Mouse (Mus musculus) heart, embryonic 12.5 days (tissue): ENCODE measurements around the gene Galp. TPM values are rescaled to one million over a fixed set of nuclear protein-coding genes. Genes with fewer than 3 reads are reported as not detected.

ENCODE experiments used
- ATAC-seq: fragments of 200-750 bp; cut with Nextera tagmentation; 2 replicates; pipeline ENCODE4 v1.8.0; 2017; ENCODE audit warnings: moderate TSS enrichment, moderate library complexity; ENCODE audit not compliant: insufficient number of reproducible peaks, low FRiP score
- H3K27ac ChIP-seq: fragments of 300-500 bp; sonication (generic); 2 replicates; pipeline ENCODE4 v1.5.1; 2016; ENCODE audit warnings: mild to moderate bottlenecking, moderate library complexity; ENCODE audit not compliant: poor library complexity, severe bottlenecking
- H3K27me3 ChIP-seq: fragments of 300-500 bp; sonication (generic); replicated peaks from 2 replicates; pipeline ENCODE4 v1.6.1; 2016; ENCODE audit warnings: mild to moderate bottlenecking, moderate library complexity
- H3K36me3 ChIP-seq: fragments of 300-500 bp; sonication (generic); 2 replicates; pipeline ENCODE4 v1.6.1; 2016; ENCODE audit warnings: mild to moderate bottlenecking, moderate library complexity
- H3K4me1 ChIP-seq: fragments of 300-500 bp; sonication (generic); replicated peaks from 2 replicates; pipeline ENCODE4 v1.6.1; 2016; ENCODE audit warnings: mild to moderate bottlenecking
- H3K4me2 ChIP-seq: fragments of 300-500 bp; sonication (generic); 2 replicates; pipeline ENCODE4 v1.6.1; 2016; ENCODE audit warnings: mild to moderate bottlenecking, moderate library complexity
- H3K4me3 ChIP-seq: fragments of 300-500 bp; sonication (generic); 2 replicates; pipeline ENCODE4 v1.5.1; 2016; ENCODE audit warnings: mild to moderate bottlenecking
- H3K9ac ChIP-seq: fragments of 300-500 bp; sonication (generic); 2 replicates; pipeline ENCODE4 v1.6.1; 2016; ENCODE audit warnings: mild to moderate bottlenecking, moderate library complexity
- H3K9me3 ChIP-seq: fragments of 300-500 bp; sonication (generic); replicated peaks from 2 replicates; pipeline ENCODE4 v1.6.1; 2016; ENCODE audit warnings: mild to moderate bottlenecking, moderate library complexity
- WGBS: fragments of 180-500 bp; shearing (Covaris S2); methylation state at CpG from one replicate; pipeline ENCODE4 v1.1.7; 2016; 5-methylcytosine and 5-hydroxymethylcytosine counted together
- polyA plus RNA-seq: library from polyadenylated mRNA; unstranded; fragments of >200 nt; fragmentation: Nextera tagmentation; extraction: Ambion mirVana; gene quantifications from 2 replicates; pipeline ENCODE4 v1.2.1, GENCODE M21; 2016

The Galp gene
- polyA plus RNA-seq, 1 experiment from 2014 or later, result not detected

- no peaks in the 10 kb centered on the region for H3K9me3 ChIP-seq
- ATAC-seq, result no peak
- no peak overlapping the region for H3K27ac ChIP-seq
- H3K36me3 ChIP-seq, result peaks cover 34% of the 10 kb centered on the region
- peaks cover 17% of the 10 kb centered on the region for H3K4me1 ChIP-seq
- H3K27me3 ChIP-seq, result no peaks in the 10 kb centered on the region
- H3K4me2 ChIP-seq, result no peak overlapping the region
- no peak overlapping the region for H3K4me3 ChIP-seq
- H3K9ac ChIP-seq, result no peak overlapping the region
Observed at GRCm38 (mm10) chr7:6179013-6179412, 17.9 kb upstream of the Galp start.

DNA sequence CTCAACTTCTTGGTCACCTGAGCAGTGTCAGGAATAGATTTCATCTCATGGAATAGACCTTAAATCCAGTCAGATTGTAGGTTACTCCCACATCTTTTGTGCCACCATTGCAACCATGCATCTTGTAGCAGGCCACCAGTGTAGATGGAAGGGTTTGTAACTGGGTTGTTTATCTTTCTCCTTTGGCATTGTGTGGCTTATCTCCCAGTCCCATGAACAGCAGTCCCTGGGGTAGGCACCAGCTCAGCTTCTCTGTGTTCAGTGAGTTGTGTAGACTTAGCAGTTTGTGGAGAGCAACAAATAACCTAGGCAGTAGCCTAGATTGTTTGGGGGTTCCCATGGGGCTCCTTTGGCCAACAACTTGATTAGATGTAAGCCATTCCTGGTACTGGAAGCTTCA lies 14.0 kb upstream of the Galp start:
- H3K4me1 ChIP-seq, result peaks cover 15% of the 10 kb centered on the region
- no peak for ATAC-seq
- no peaks in the 10 kb centered on the region for H3K27me3 ChIP-seq
- H3K9ac ChIP-seq, result no peak overlapping the region
- no peak overlapping the region for H3K4me3 ChIP-seq
- H3K36me3 ChIP-seq, result peaks cover 62% of the 10 kb centered on the region
- H3K4me2 ChIP-seq, result no peak overlapping the region
- no peaks in the 10 kb centered on the region for H3K9me3 ChIP-seq
- H3K27ac ChIP-seq, result no peak overlapping the region

GRCm38 (mm10) chr7:6183802-6184201 lies 13.1 kb upstream of the Galp start:
- Histone ChIP-seq H3K4me2 (no peak overlapping the region), H3K9me3 (no peaks in the 10 kb centered on the region), H3K4me1 (peaks cover 15% of the 10 kb centered on the region), H3K4me3 (no peak overlapping the region), H3K27me3 (peaks cover 6% of the 10 kb centered on the region; the same call in 1 of the 2 replicates), H3K9ac (no peak overlapping the region), H3K36me3 (peaks cover 64% of the 10 kb centered on the region), H3K27ac (0 out of 2 replicates have a peak overlapping the region, but pooled peaks have one; percentile 55)
- WGBS, result 93% methylated on average over 19 of the region's 19 CpGs
- ATAC-seq, result no peak

DNA sequence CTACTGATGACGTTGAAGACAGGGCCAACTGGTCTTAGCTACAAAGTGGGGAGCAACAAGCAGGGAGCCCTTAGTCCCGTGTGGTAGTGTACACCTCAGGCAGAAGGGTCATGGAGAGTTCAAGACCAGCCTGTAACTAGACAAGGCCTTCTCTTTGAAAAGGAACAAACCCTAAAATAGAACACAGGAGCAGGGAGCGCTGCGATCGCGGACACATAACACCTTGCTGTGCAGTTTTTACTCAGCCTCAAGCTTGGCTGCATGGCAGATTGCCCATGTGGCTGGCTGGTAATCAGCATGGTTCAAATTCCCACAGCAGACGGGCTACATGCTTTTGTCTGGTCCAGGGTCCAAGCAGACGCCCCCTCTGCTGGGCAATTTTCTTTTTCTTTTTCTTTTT lies 12.4 kb upstream of the Galp start:
- H3K27me3 ChIP-seq, result peaks cover 13% of the 10 kb centered on the region
- H3K4me3 ChIP-seq, result no peak overlapping the region
- H3K4me2 ChIP-seq, result 0 out of 2 replicates have a peak overlapping the region, but pooled peaks have one; percentile 5
- peaks cover 15% of the 10 kb centered on the region for H3K4me1 ChIP-seq
- WGBS, result 53% methylated on average over 8 of the region's 8 CpGs
- H3K36me3 ChIP-seq, result peaks cover 67% of the 10 kb centered on the region
- H3K27ac ChIP-seq, result peak overlapping the region; percentile 55
- 0 out of 2 replicates have a peak, but pooled peaks have one; percentile 38 for ATAC-seq
- H3K9ac ChIP-seq, result no peak overlapping the region
- H3K9me3 ChIP-seq, result no peaks in the 10 kb centered on the region; the same call in 1 of the 2 replicates

DNA sequence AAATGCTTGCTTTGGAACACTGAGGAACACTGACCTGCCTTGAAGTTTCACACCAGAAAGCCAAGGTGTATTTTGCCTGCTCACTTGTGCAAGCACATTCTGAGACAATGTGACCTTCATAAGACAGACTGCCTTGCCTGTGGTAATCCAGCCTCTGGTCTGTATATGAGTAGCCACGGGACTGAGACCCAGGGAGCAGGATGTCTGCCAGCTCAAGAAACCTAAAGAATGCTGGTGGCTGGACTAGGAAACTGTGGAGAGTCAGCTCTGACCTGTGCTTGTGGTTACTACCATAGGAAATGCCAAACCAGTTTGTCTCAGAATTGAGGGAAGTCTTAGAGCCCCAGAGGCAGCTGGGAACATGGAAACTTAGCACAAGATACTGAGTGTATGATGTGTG lies 11.5 kb upstream of the Galp start:
- H3K27me3 ChIP-seq, result peaks cover 19% of the 10 kb centered on the region
- H3K9ac ChIP-seq, result no peak overlapping the region
- no peak for ATAC-seq
- H3K4me2 ChIP-seq, result no peak overlapping the region
- H3K27ac ChIP-seq, result no peak overlapping the region
- no peak overlapping the region for H3K4me3 ChIP-seq
- no peaks in the 10 kb centered on the region; the same call in 1 of the 2 replicates for H3K9me3 ChIP-seq
- peaks cover 15% of the 10 kb centered on the region for H3K4me1 ChIP-seq
- WGBS, result 68% methylated on average over 1 of the region's 1 CpGs
- peaks cover 72% of the 10 kb centered on the region for H3K36me3 ChIP-seq

GRCm38 (mm10) chr7:6186176-6186575 lies 10.7 kb upstream of the Galp start:
- no peak overlapping the region for H3K27ac ChIP-seq
- H3K9ac ChIP-seq, result no peak overlapping the region
- peaks cover 15% of the 10 kb centered on the region for H3K4me1 ChIP-seq
- 88% methylated on average over 2 of the region's 2 CpGs for WGBS
- no peaks in the 10 kb centered on the region; the same call in 1 of the 2 replicates for H3K9me3 ChIP-seq
- H3K27me3 ChIP-seq, result peaks cover 22% of the 10 kb centered on the region
- peaks cover 70% of the 10 kb centered on the region for H3K36me3 ChIP-seq
- no peak for ATAC-seq
- H3K4me3 ChIP-seq, result no peak overlapping the region
- H3K4me2 ChIP-seq, result no peak overlapping the region

- Histone ChIP-seq H3K36me3 (peaks cover 70% of the 10 kb centered on the region), H3K27ac (no peak overlapping the region), H3K9ac (no peak overlapping the region), H3K4me2 (no peak overlapping the region), H3K27me3 (peaks cover 22% of the 10 kb centered on the region), H3K4me1 (peaks cover 15% of the 10 kb centered on the region), H3K4me3 (no peak overlapping the region), H3K9me3 (no peaks in the 10 kb centered on the region; the same call in 1 of the 2 replicates)
- 79% methylated on average over 2 of the region's 2 CpGs for WGBS
- ATAC-seq, result no peak
Observed at GRCm38 (mm10) chr7:6186756-6187155, 10.1 kb upstream of the Galp start.

DNA sequence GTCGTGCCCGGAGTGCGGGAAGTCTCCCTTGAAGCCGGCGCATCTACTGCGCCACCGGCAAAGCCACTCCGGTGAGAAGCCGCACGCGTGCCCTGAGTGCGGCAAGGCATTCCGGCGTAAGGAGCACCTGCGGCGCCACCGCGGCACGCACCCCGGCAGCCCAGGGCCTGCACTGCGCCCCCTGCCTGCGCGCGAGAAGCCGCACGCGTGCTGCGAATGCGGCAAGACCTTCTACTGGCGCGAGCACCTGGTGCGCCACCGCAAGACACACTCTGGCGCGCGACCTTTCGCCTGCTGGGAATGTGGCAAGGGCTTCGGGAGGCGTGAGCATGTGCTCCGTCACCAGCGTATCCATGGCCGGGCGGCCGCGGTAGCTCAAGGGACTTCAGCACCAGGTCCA lies 7.3 kb upstream of the Galp start:
- 47% methylated on average over 45 of the region's 45 CpGs for WGBS
- Histone ChIP-seq H3K36me3 (peaks cover 59% of the 10 kb centered on the region), H3K4me1 (peaks cover 6% of the 10 kb centered on the region; the same call in 1 of the 2 replicates), H3K9me3 (no peaks in the 10 kb centered on the region; the same call in 1 of the 2 replicates), H3K27me3 (peaks cover 22% of the 10 kb centered on the region), H3K27ac (no peak overlapping the region), H3K9ac (no peak overlapping the region), H3K4me2 (peak overlapping the region; percentile 20), H3K4me3 (peak overlapping the region; percentile 5; the same call in 1 of the 2 replicates)
- ATAC-seq, result no peak; the same call in 1 of the 2 replicates

DNA sequence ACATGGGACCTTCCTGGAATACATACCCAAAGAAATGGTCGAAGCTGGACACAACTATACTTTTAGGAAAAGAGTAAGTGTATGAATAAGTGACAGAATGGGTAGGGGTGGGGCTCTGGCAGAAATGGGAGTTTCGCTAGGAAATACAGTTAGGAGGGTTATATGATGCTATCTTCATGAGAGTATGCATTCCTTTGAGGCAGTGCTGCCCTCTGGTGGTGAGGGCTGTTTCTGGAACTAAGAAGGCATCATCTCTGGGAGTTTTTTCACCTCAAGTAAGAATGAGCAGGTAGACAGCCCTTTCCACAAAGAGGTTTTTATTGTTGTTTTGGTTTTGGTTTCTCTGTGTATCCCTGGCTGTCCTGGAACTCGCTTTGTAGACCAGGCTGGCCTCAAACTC lies 5.5 kb upstream of the Galp start:
- no peaks in the 10 kb centered on the region; the same call in 1 of the 2 replicates for H3K9me3 ChIP-seq
- H3K27ac ChIP-seq, result no peak overlapping the region
- 32% methylated on average over 3 of the region's 3 CpGs for WGBS
- peaks cover 22% of the 10 kb centered on the region for H3K27me3 ChIP-seq
- H3K4me1 ChIP-seq, result no peaks in the 10 kb centered on the region
- H3K4me2 ChIP-seq, result no peak overlapping the region
- H3K36me3 ChIP-seq, result peaks cover 43% of the 10 kb centered on the region
- no peak overlapping the region for H3K4me3 ChIP-seq
- ATAC-seq, result no peak
- H3K9ac ChIP-seq, result no peak overlapping the region

- H3K4me1 ChIP-seq, result no peaks in the 10 kb centered on the region
- ATAC-seq, result peak; percentile 55; the same call in 1 of the 2 replicates
- WGBS, result 18% methylated on average over 5 of the region's 5 CpGs
Observed at GRCm38 (mm10) chr7:6194129-6194528, 2.8 kb upstream of the Galp start.

GRCm38 (mm10) chr7:6195777-6196176 lies 1.1 kb upstream of the Galp start:
- no peak for ATAC-seq
- Histone ChIP-seq H3K4me2 (no peak overlapping the region), H3K9ac (no peak overlapping the region), H3K9me3 (peaks cover 8% of the 10 kb centered on the region), H3K27me3 (no peaks in the 10 kb centered on the region; the same call in 1 of the 2 replicates), H3K4me1 (no peaks in the 10 kb centered on the region), H3K36me3 (no peaks in the 10 kb centered on the region), H3K27ac (no peak overlapping the region), H3K4me3 (no peak overlapping the region)
- WGBS, result 57% methylated on average over 2 of the region's 2 CpGs

More at GRCm38 (mm10) chr7:6194129-6194528, 2.8 kb upstream of the Galp start:
- Histone ChIP-seq H3K27ac (no peak overlapping the region), H3K9me3 (no peaks in the 10 kb centered on the region; the same call in 1 of the 2 replicates), H3K4me2 (no peak overlapping the region), H3K36me3 (peaks cover 16% of the 10 kb centered on the region), H3K4me3 (no peak overlapping the region), H3K27me3 (peaks cover 13% of the 10 kb centered on the region), H3K9ac (no peak overlapping the region)

GRCm38 (mm10) chr7:6204200-6204599 lies 7.3 kb downstream of the Galp start:
- 73% methylated on average over 3 of the region's 3 CpGs for WGBS
- no peak for ATAC-seq
- H3K4me2 ChIP-seq, result no peak overlapping the region
- H3K4me1 ChIP-seq, result no peaks in the 10 kb centered on the region
- H3K4me3 ChIP-seq, result no peak overlapping the region
- H3K27ac ChIP-seq, result no peak overlapping the region
- no peaks in the 10 kb centered on the region for H3K27me3 ChIP-seq
- H3K36me3 ChIP-seq, result no peaks in the 10 kb centered on the region
- peaks cover 14% of the 10 kb centered on the region for H3K9me3 ChIP-seq
- H3K9ac ChIP-seq, result no peak overlapping the region
